Mouse (Mus musculus): ENCODE data around the gene Tlx3.

- TF ChIP-seq CTCF (IDR thresholded peaks at IDR 0.05; ENCODE audit: low read depth) = no peak
- TF ChIP-seq EP300 (IDR thresholded peaks at IDR 0.05; ENCODE audit: low read depth) = no peak
Measured at GRCm38 (mm10) chr11:33199117-33199514, 4.3 kb downstream of the Tlx3 start.

Measured in liver, postnatal 0 days (tissue).